Mouse (Mus musculus) bone marrow, adult 2 months (tissue): ENCODE data around the gene Shq1.

Experiments used
- CTCF ChIP-seq: fragments of 200-500 bp; IDR thresholded peaks from 2 replicates; pipeline ENCODE4 v1.5.1; 2011; ENCODE audit warnings: low read length, control low read depth; ENCODE audit not compliant: control insufficient read depth, insufficient read depth
- POLR2A ChIP-seq: fragments of 200-500 bp; IDR thresholded peaks from 2 replicates; pipeline ENCODE4 v1.6.1; 2011; ENCODE audit warnings: low read depth, mild to moderate bottlenecking, control low read depth, low read length, borderline replicate concordance; ENCODE audit not compliant: control insufficient read depth

GRCm38 (mm10) chr6:100610897-100611575, 59.9 kb downstream of the Shq1 start:
- TF ChIP-seq POLR2A (no peak), CTCF (no peak)
